Mouse (Mus musculus): ENCODE data around the gene Cactin. TPM values are rescaled to one million over a fixed set of nuclear protein-coding genes. Genes with fewer than 3 reads are reported as not detected.

The Cactin gene
- polyA plus RNA-seq, 1 experiment from 2014 or later: 53.5 TPM

- 61% methylated on average over 12 of the region's 12 CpGs for WGBS
- peak overlapping the region; percentile 78 for H3K4me3 ChIP-seq
- no peak for DNase-seq (ENCODE audit: low spot score)
- peak overlapping the region; percentile 53; the same call in 1 of the 2 replicates for H3K27ac ChIP-seq (replicated peaks)
- peaks cover 71% of the 10 kb centered on the region for H3K4me1 ChIP-seq
- peaks cover 5% of the 10 kb centered on the region for H3K36me3 ChIP-seq
- H3K27me3 ChIP-seq (ENCODE audit: low read depth, poor library complexity, severe bottlenecking): peaks cover 43% of the 10 kb centered on the region
- H3K9me3 ChIP-seq (replicated peaks): no peaks in the 10 kb centered on the region
Measured at GRCm38 (mm10) chr10:81356352-81356990, 35.6 kb downstream of the Cactin start.

GRCm38 (mm10) chr10:81356991-81357844 is 36.3 kb downstream of the Cactin start, which contains the start of gene Mfsd12:
Gene Mfsd12, plus strand, starts transcription at chr10:81357491.
- H3K4me1 ChIP-seq: peaks cover 72% of the 10 kb centered on the region
- no peaks in the 10 kb centered on the region for H3K9me3 ChIP-seq (replicated peaks)
- H3K4me3 ChIP-seq: peak within 1 kb of the TSS; percentile 78
- WGBS: 2% methylated on average over 79 of the region's 79 CpGs
- peak within 1 kb of the TSS; percentile 84 for H3K27ac ChIP-seq (replicated peaks)
- peaks cover 48% of the 10 kb centered on the region for H3K27me3 ChIP-seq (ENCODE audit: low read depth, poor library complexity, severe bottlenecking)
- H3K36me3 ChIP-seq: peaks cover 12% of the 10 kb centered on the region
- DNase-seq (ENCODE audit: low spot score): peak; percentile 87

- DNase-seq (ENCODE audit: low spot score): no peak
- peaks cover 81% of the 10 kb centered on the region for H3K4me1 ChIP-seq
Measured at GRCm38 (mm10) chr10:81358209-81358608, 37.3 kb downstream of the Cactin start.

DNA sequence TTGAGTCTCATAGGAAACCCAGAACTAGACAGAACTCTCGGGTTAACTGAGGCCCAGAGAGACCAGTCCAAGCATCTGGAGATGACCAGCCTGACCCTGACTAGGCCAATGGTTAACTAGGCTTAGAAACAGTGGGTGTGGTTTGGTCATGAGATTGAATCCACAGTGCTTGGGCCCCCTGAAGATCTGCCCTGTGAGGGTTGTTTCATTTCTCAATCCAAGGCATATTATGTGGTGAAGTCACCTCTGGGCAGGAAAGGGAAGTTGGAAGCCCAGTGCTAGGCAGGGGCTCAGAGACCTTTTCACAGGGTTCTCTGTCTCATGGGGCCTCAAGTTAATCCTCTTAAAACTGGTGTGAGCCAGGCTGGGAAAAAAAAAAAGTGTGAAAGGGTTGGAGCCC is 37.9 kb downstream of the Cactin start:
- peaks cover 19% of the 10 kb centered on the region for H3K36me3 ChIP-seq
- peaks cover 64% of the 10 kb centered on the region for H3K27me3 ChIP-seq (ENCODE audit: low read depth, poor library complexity, severe bottlenecking)
- H3K9me3 ChIP-seq (replicated peaks): no peaks in the 10 kb centered on the region
- WGBS: 56% methylated on average over 1 of the region's 1 CpGs
- no peak for DNase-seq (ENCODE audit: low spot score)
- H3K4me3 ChIP-seq: peak overlapping the region; percentile 78
- peak overlapping the region; percentile 25; the same call in 1 of the 2 replicates for H3K27ac ChIP-seq (replicated peaks)
- H3K4me1 ChIP-seq: peaks cover 88% of the 10 kb centered on the region

More at GRCm38 (mm10) chr10:81358209-81358608, 37.3 kb downstream of the Cactin start:
- Histone ChIP-seq H3K27ac (replicated peaks) (peak overlapping the region; percentile 84), H3K36me3 (peaks cover 19% of the 10 kb centered on the region), H3K9me3 (replicated peaks) (no peaks in the 10 kb centered on the region), H3K4me3 (peak overlapping the region; percentile 78), H3K27me3 (ENCODE audit: low read depth, poor library complexity, severe bottlenecking) (peaks cover 58% of the 10 kb centered on the region)
- 24% methylated on average over 4 of the region's 4 CpGs for WGBS

- 71% methylated on average over 8 of the region's 8 CpGs for WGBS
- DNase-seq (ENCODE audit: low spot score): no peak
- Histone ChIP-seq H3K36me3 (peaks cover 19% of the 10 kb centered on the region), H3K27ac (replicated peaks) (no peak overlapping the region), H3K4me1 (peaks cover 94% of the 10 kb centered on the region), H3K27me3 (ENCODE audit: low read depth, poor library complexity, severe bottlenecking) (peaks cover 64% of the 10 kb centered on the region), H3K4me3 (no peak overlapping the region), H3K9me3 (replicated peaks) (no peaks in the 10 kb centered on the region)
Measured at GRCm38 (mm10) chr10:81360721-81361120, 39.8 kb downstream of the Cactin start.

- 0 out of 2 replicates have a peak overlapping the region, but pooled peaks have one; percentile 52 for H3K4me3 ChIP-seq
- H3K27ac ChIP-seq (replicated peaks): peak overlapping the region; percentile 78
- no peak for DNase-seq (ENCODE audit: low spot score)
- WGBS: 71% methylated on average over 12 of the region's 12 CpGs
- H3K27me3 ChIP-seq (ENCODE audit: low read depth, poor library complexity, severe bottlenecking): peaks cover 52% of the 10 kb centered on the region
- H3K4me1 ChIP-seq: peaks cover 100% of the 10 kb centered on the region
- H3K36me3 ChIP-seq: peaks cover 32% of the 10 kb centered on the region
- H3K9me3 ChIP-seq (replicated peaks): no peaks in the 10 kb centered on the region
Measured at GRCm38 (mm10) chr10:81362336-81362949, 41.5 kb downstream of the Cactin start.

- peak; percentile 47 for DNase-seq (ENCODE audit: low spot score)
- peaks cover 40% of the 10 kb centered on the region for H3K27me3 ChIP-seq (ENCODE audit: low read depth, poor library complexity, severe bottlenecking)
- 11% methylated on average over 54 of the region's 54 CpGs for WGBS
Measured at GRCm38 (mm10) chr10:81363436-81364346, 42.8 kb downstream of the Cactin start.

GRCm38 (mm10) chr10:81364666-81365065 is 43.8 kb downstream of the Cactin start:
- Histone ChIP-seq H3K27me3 (ENCODE audit: low read depth, poor library complexity, severe bottlenecking) (peaks cover 33% of the 10 kb centered on the region), H3K4me3 (peak overlapping the region; percentile 52), H3K27ac (replicated peaks) (peak overlapping the region; percentile 78), H3K4me1 (peaks cover 85% of the 10 kb centered on the region), H3K9me3 (replicated peaks) (no peaks in the 10 kb centered on the region), H3K36me3 (peaks cover 55% of the 10 kb centered on the region)
- DNase-seq (ENCODE audit: low spot score): peak; percentile 40
- 9% methylated on average over 28 of the region's 28 CpGs for WGBS

More at GRCm38 (mm10) chr10:81363436-81364346, 42.8 kb downstream of the Cactin start:
- peaks cover 45% of the 10 kb centered on the region for H3K36me3 ChIP-seq
- H3K4me3 ChIP-seq: peak overlapping the region; percentile 52
- peaks cover 94% of the 10 kb centered on the region for H3K4me1 ChIP-seq
- H3K9me3 ChIP-seq (replicated peaks): no peaks in the 10 kb centered on the region
- H3K27ac ChIP-seq (replicated peaks): peak overlapping the region; percentile 78

GRCm38 (mm10) chr10:81365073-81365472 is 44.2 kb downstream of the Cactin start:
- WGBS: 37% methylated on average over 4 of the region's 4 CpGs
- H3K9me3 ChIP-seq (replicated peaks): no peaks in the 10 kb centered on the region
- peaks cover 80% of the 10 kb centered on the region for H3K4me1 ChIP-seq
- H3K27me3 ChIP-seq (ENCODE audit: low read depth, poor library complexity, severe bottlenecking): peaks cover 33% of the 10 kb centered on the region
- DNase-seq (ENCODE audit: low spot score): no peak
- H3K4me3 ChIP-seq: peak overlapping the region; percentile 52
- peaks cover 59% of the 10 kb centered on the region for H3K36me3 ChIP-seq
- peak overlapping the region; percentile 78 for H3K27ac ChIP-seq (replicated peaks)

GRCm38 (mm10) chr10:81365672-81366476 is 45.0 kb downstream of the Cactin start, which contains the start of gene 4930404N11Rik:
Gene 4930404N11Rik, minus strand, starts transcription at chr10:81365816.
- Histone ChIP-seq H3K36me3 (peaks cover 67% of the 10 kb centered on the region), H3K4me3 (peak within 1 kb of the TSS; percentile 52), H3K27ac (replicated peaks) (peak within 1 kb of the TSS; percentile 78), H3K9me3 (replicated peaks) (no peaks in the 10 kb centered on the region), H3K4me1 (peaks cover 72% of the 10 kb centered on the region), H3K27me3 (ENCODE audit: low read depth, poor library complexity, severe bottlenecking) (peaks cover 33% of the 10 kb centered on the region)
- 21% methylated on average over 12 of the region's 12 CpGs for WGBS
- peak; percentile 84 for DNase-seq (ENCODE audit: low spot score)
